ENCODE assay signal across 9 mouse cellular contexts in genomic region chr17:34722238-34722637, GRCm38 (mm10). TPM values are rescaled to one million over a fixed set of nuclear protein-coding genes. Genes with fewer than 3 reads are reported as not detected.
DNase-seq lines count a peak whose midpoint lies in the region.
"Had no signal": no experiment of that assay in that cellular context is flagged by ENCODE, and none has a peak within 500 bp of the region (broad histone marks: within the 10 kb centered on the region; RNA-seq: fewer than 3 reads in every experiment).

No protein-coding gene starts in this region.

- peak; percentile 77 to 90 for DNase-seq in adrenal gland, adult (ENCODE audit: inconsistent age in 2 of 2, low spot score in 1 of 2)
- peak; percentile 65 for DNase-seq in adrenal gland, adult 2 months
- peak; percentile 71 for DNase-seq in adrenal gland, adult 8-10 months
- peak; percentile 49 for DNase-seq in adrenal gland, postnatal 14 days

RNA-seq across cellular contexts. Expression of gene C4b, which starts 21.4 kb away (rescaled TPM):
- 100 to 1,000 TPM; 121 to 181 TPM for total RNA-seq in adrenal gland, adult 2 months (2021)
- 48.1 and 51.4 TPM in 2 replicates for polyA plus RNA-seq in adrenal gland, adult 2 months (2012; rRNA removed)
- total RNA-seq in adrenal gland, adult 8-10 months (2022) = 100 to 1,000 TPM; 116 to 180 (median 142) TPM
- total RNA-seq in adrenal gland, postnatal 14 days (2021) = 110 and 152 TPM in 2 replicates
- total RNA-seq: CH12.LX had no signal
- polyA plus RNA-seq: activated CD4-positive, CD25-positive, alpha-beta regulatory T cell, adult 4 months; C2C12; CD4-positive, CD25-positive, alpha-beta regulatory T cell, adult 4 months; G1E had no signal

RNA-seq across cellular contexts. Expression of gene Tnxb, which starts 51.9 kb away (rescaled TPM):
- 10 to 100 TPM; 20.2 to 30.1 TPM for total RNA-seq in adrenal gland, adult 2 months (2021)
- 23.4 and 23.6 TPM in 2 replicates for polyA plus RNA-seq in adrenal gland, adult 2 months (2012; rRNA removed)
- 10 to 100 TPM; 27.6 to 54.1 (median 41.4) TPM for total RNA-seq in adrenal gland, adult 8-10 months (2022)
- total RNA-seq in adrenal gland, postnatal 14 days (2021) = 39.8 and 41.0 TPM in 2 replicates
- total RNA-seq: CH12.LX had no signal
- polyA plus RNA-seq: activated CD4-positive, CD25-positive, alpha-beta regulatory T cell, adult 4 months; CD4-positive, CD25-positive, alpha-beta regulatory T cell, adult 4 months; G1E had no signal

Comparison
In these comparisons a context has a peak if more than half of its experiments do, and no peak if none do; other contexts are left out.
1. Peak in every context shown above with its lines: DNase-seq.